Mouse (Mus musculus): ENCODE results near the gene Arpc4.

DNA sequence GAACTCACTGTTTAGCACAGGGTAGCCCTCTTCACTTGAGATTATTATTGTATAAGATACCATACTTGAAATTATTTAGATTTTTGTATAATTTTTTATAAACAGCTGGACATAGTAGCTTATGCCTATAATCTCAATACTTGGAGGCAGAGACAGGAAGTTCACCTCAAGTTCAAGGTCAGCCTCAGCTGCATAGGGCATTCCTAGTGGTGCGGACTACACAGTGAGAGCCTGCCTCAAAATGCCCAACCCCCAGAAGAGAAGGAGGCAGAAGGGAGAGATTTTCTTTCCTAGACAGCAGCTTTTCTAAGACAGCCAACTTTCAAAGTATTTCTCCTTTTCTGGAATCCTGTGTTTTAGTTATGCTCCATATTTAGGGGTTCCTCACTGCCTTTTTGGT is 26.8 kb upstream of the Arpc4 start:
- TF ChIP-seq CTCF (conservative IDR thresholded peaks at IDR 0.05 in 1 of 2, IDR thresholded peaks at IDR 0.05 in 1 of 2; ENCODE audit: low read depth in 2 of 2, low read length in 2 of 2): no peak
- no peak for TF ChIP-seq MAX (IDR thresholded peaks at IDR 0.05; ENCODE audit: low read length)
- no peak for TF ChIP-seq CHD1 (IDR thresholded peaks at IDR 0.05; ENCODE audit: low read depth, low read length)
- TF ChIP-seq POLR2A (IDR thresholded peaks at IDR 0.05; ENCODE audit: low read depth, low read length): no peak
- no peak for TF ChIP-seq KAT2A (IDR thresholded peaks at IDR 0.05; ENCODE audit: insufficient replicate concordance, low read length)
- TF ChIP-seq RAD21 (IDR thresholded peaks at IDR 0.05; ENCODE audit: low read depth, low read length): no peak
- no peak for TF ChIP-seq GABPA (IDR thresholded peaks at IDR 0.05; ENCODE audit: insufficient replicate concordance, low read depth, low read length)
- no peak for TF ChIP-seq EP300 (IDR thresholded peaks at IDR 0.05; ENCODE audit: low read length)
- no peak for TF ChIP-seq MAFK (IDR thresholded peaks at IDR 0.05; ENCODE audit: insufficient replicate concordance, low read length)
- no peak for TF ChIP-seq MAZ (IDR thresholded peaks at IDR 0.05; ENCODE audit: low read depth, low read length)
